Mouse (Mus musculus) heart, postnatal 0 days (tissue): Measurements from ENCODE around the gene Nrip1. TPM values are rescaled to one million over a fixed set of nuclear protein-coding genes. Genes with fewer than 3 reads are reported as not detected.
A peak's percentile ranks its signal among the peaks of the same experiment; 100 is the strongest.

Source experiments
- ATAC-seq: fragments of 200-750 bp; cut with Nextera tagmentation; 2 replicates; pipeline ENCODE4 v1.8.0; 2017; ENCODE audit warnings: low read depth, moderate number of reproducible peaks, moderate library complexity; ENCODE audit not compliant: insufficient read depth
- DNase-seq: peaks from one replicate; pipeline ENCODE4 v3.0.0-alpha.2; 2016; ENCODE audit warnings: low spot score
- H3K27ac ChIP-seq: fragments of 300-500 bp; sonication (generic); 2 replicates; pipeline ENCODE4 v1.5.1; 2014; ENCODE audit warnings: low read depth, mild to moderate bottlenecking
- H3K27me3 ChIP-seq: fragments of 300-500 bp; sonication (generic); 2 replicates; pipeline ENCODE4 v1.6.1; 2014; ENCODE audit warnings: low read length, mixed read lengths; ENCODE audit not compliant: control insufficient read depth, insufficient read depth
- H3K36me3 ChIP-seq: fragments of 300-500 bp; sonication (generic); replicated peaks from 2 replicates; pipeline ENCODE4 v1.6.1; 2014; ENCODE audit warnings: low read length, mixed read lengths; ENCODE audit not compliant: control insufficient read depth, insufficient read depth
- H3K4me1 ChIP-seq: fragments of 300-500 bp; sonication (generic); 2 replicates; pipeline ENCODE4 v1.6.1; 2014; ENCODE audit warnings: antibody characterized with exemption; ENCODE audit not compliant: control insufficient read depth, insufficient read depth
- H3K4me2 ChIP-seq: fragments of 300-500 bp; sonication (generic); 2 replicates; pipeline ENCODE4 v1.6.1; 2014; ENCODE audit warnings: low read depth, mild to moderate bottlenecking, low read length, moderate library complexity
- H3K4me3 ChIP-seq: fragments of 300-500 bp; sonication (generic); 2 replicates; pipeline ENCODE4 v1.5.1; 2014; ENCODE audit warnings: low read depth, low read length
- H3K9ac ChIP-seq: fragments of 300-500 bp; sonication (generic); replicated peaks from 2 replicates; pipeline ENCODE4 v1.6.1; 2014; ENCODE audit warnings: low read depth, low read length, mixed read lengths
- H3K9me3 ChIP-seq: fragments of 300-500 bp; sonication (generic); replicated peaks from 2 replicates; pipeline ENCODE4 v1.6.1; 2016; ENCODE audit warnings: low read length; ENCODE audit not compliant: control insufficient read depth
- CTCF ChIP-seq: IDR thresholded peaks from 2 replicates; pipeline ENCODE4 v1.5.1; 2016; ENCODE audit warnings: antibody characterized with exemption, control low read depth, low read depth
- EP300 ChIP-seq: IDR thresholded peaks from 2 replicates; pipeline ENCODE4 v1.6.1; 2016; ENCODE audit warnings: antibody characterized with exemption, low read depth
- WGBS: fragments of 180-500 bp; shearing (Covaris S2); extraction: QIAGEN DNeasy Blood & Tissue Kit; methylation state at CpG from one replicate; pipeline ENCODE4 v1.1.7; 2014; 5-methylcytosine and 5-hydroxymethylcytosine counted together
- polyA plus RNA-seq: library from polyadenylated mRNA; unstranded; fragments of >200 nt; fragmentation: Nextera tagmentation; extraction: Ambion mirVana; gene quantifications from 2 replicates; pipeline ENCODE4 v1.2.1, GENCODE M21; 2015
- total RNA-seq: library from RNA; depleted of rRNA; stranded (reverse); fragments of >200 nt; gene quantifications from 2 replicates; pipeline ENCODE4 v1.2.3, GENCODE M21; 2014; ENCODE audit warnings: low replicate concordance

Gene Nrip1
- total and polyA plus RNA-seq, 2 experiments from 2014 or later, result 9.0 to 13.3 TPM

DNA sequence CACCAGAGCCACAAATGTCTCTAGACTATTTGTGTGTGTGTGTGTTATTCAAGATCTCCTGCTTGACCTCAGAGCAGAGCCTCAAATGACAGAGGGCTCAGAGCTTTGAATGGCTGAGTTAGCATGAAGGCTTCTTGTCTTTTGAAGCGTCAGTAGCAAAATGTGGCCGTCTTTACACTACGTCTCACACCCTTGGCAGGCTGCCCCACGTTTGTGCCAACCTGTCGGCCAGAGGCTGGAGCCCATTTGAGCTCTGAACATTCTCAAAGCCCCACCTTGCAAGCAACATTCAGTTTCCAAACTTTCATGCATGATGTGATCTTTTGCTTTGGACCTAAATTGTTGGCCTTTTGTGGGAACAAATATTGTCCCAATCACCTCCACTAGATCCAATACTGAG, 40.9 kb upstream of the Nrip1 start:
- H3K36me3 ChIP-seq, result no peaks in the 10 kb centered on the region
- no peak for DNase-seq
- no peaks in the 10 kb centered on the region for H3K27me3 ChIP-seq
- no peak overlapping the region for H3K27ac ChIP-seq
- 40% methylated on average over 5 of the region's 5 CpGs for WGBS
- H3K4me2 ChIP-seq, result no peak overlapping the region
- no peak overlapping the region for H3K9ac ChIP-seq
- no peaks in the 10 kb centered on the region for H3K9me3 ChIP-seq
- H3K4me1 ChIP-seq, result no peaks in the 10 kb centered on the region
- TF ChIP-seq EP300 (no peak), CTCF (no peak)
- ATAC-seq, result no peak
- H3K4me3 ChIP-seq, result no peak overlapping the region

- Histone ChIP-seq H3K4me2 (no peak overlapping the region), H3K9me3 (no peaks in the 10 kb centered on the region), H3K9ac (no peak overlapping the region), H3K36me3 (no peaks in the 10 kb centered on the region), H3K27me3 (no peaks in the 10 kb centered on the region), H3K4me1 (no peaks in the 10 kb centered on the region), H3K27ac (no peak overlapping the region), H3K4me3 (no peak overlapping the region)
- WGBS, result 94% methylated on average over 8 of the region's 8 CpGs
- ATAC-seq (no peak), DNase-seq (no peak)
- no peak for TF ChIP-seq CTCF
- no peak for TF ChIP-seq EP300
These were observed 40.0 kb upstream of the Nrip1 start for GRCm38 (mm10) chr16:76413581-76413980.

- no peaks in the 10 kb centered on the region for H3K27me3 ChIP-seq
- no peak for ATAC-seq
- no peak overlapping the region for H3K27ac ChIP-seq
- no peaks in the 10 kb centered on the region for H3K36me3 ChIP-seq
- no peak overlapping the region for H3K9ac ChIP-seq
- DNase-seq, result no peak
- 38% methylated on average over 1 of the region's 1 CpGs for WGBS
- no peaks in the 10 kb centered on the region for H3K9me3 ChIP-seq
- H3K4me3 ChIP-seq, result no peak overlapping the region
- no peak overlapping the region for H3K4me2 ChIP-seq
- TF ChIP-seq CTCF (no peak), EP300 (no peak)
- no peaks in the 10 kb centered on the region for H3K4me1 ChIP-seq
These were observed 35.7 kb upstream of the Nrip1 start for GRCm38 (mm10) chr16:76409355-76409722.

- no peak overlapping the region for H3K27ac ChIP-seq
- DNase-seq (no peak), ATAC-seq (no peak)
- no peaks in the 10 kb centered on the region for H3K36me3 ChIP-seq
- no peaks in the 10 kb centered on the region for H3K27me3 ChIP-seq
- H3K4me2 ChIP-seq, result no peak overlapping the region
- H3K9me3 ChIP-seq, result no peaks in the 10 kb centered on the region
- no peak for TF ChIP-seq CTCF
- TF ChIP-seq EP300, result no peak
- 59% methylated on average over 4 of the region's 4 CpGs for WGBS
- no peak overlapping the region for H3K9ac ChIP-seq
- no peak overlapping the region for H3K4me3 ChIP-seq
- no peaks in the 10 kb centered on the region for H3K4me1 ChIP-seq
These were observed 35.2 kb upstream of the Nrip1 start for GRCm38 (mm10) chr16:76408696-76409354.

- no peak overlapping the region for H3K4me3 ChIP-seq
- DNase-seq, result no peak
- H3K9me3 ChIP-seq, result no peaks in the 10 kb centered on the region
- H3K27me3 ChIP-seq, result no peaks in the 10 kb centered on the region
- H3K4me1 ChIP-seq, result no peaks in the 10 kb centered on the region
- H3K36me3 ChIP-seq, result no peaks in the 10 kb centered on the region
- WGBS, result 70% methylated on average over 8 of the region's 8 CpGs
- H3K4me2 ChIP-seq, result no peak overlapping the region
- H3K9ac ChIP-seq, result no peak overlapping the region
- no peak overlapping the region for H3K27ac ChIP-seq
- ATAC-seq, result no peak
- TF ChIP-seq EP300 (no peak), CTCF (no peak)
These were observed 34.6 kb upstream of the Nrip1 start for GRCm38 (mm10) chr16:76408241-76408640.

- no peaks in the 10 kb centered on the region for H3K27me3 ChIP-seq
- peak overlapping the region; percentile 32 for H3K4me2 ChIP-seq
- no peak for TF ChIP-seq CTCF
- TF ChIP-seq EP300, result no peak
- no peak overlapping the region for H3K4me3 ChIP-seq
- no peak overlapping the region for H3K9ac ChIP-seq
- peak overlapping the region; percentile 28; the same call in 1 of the 2 replicates for H3K27ac ChIP-seq
- DNase-seq, result no peak
- no peaks in the 10 kb centered on the region for H3K9me3 ChIP-seq
- ATAC-seq, result no peak
- 49% methylated on average over 13 of the region's 13 CpGs for WGBS
- H3K36me3 ChIP-seq, result no peaks in the 10 kb centered on the region
- no peaks in the 10 kb centered on the region for H3K4me1 ChIP-seq
These were observed 33.8 kb upstream of the Nrip1 start for GRCm38 (mm10) chr16:76407321-76407920.
